Mouse (Mus musculus) hindbrain, embryonic 13.5 days (tissue): ENCODE results near the gene E330021D16Rik. TPM values are rescaled to one million over a fixed set of nuclear protein-coding genes. Genes with fewer than 3 reads are reported as not detected.

Experiments used
- ATAC-seq: fragments of 200-750 bp; cut with Nextera tagmentation; 2 replicates; pipeline ENCODE4 v1.8.0; 2017; ENCODE audit warnings: moderate TSS enrichment; ENCODE audit not compliant: low FRiP score
- H3K27ac ChIP-seq: fragments of 300-500 bp; sonication (generic); 2 replicates; pipeline ENCODE4 v1.5.1; 2015; ENCODE audit warnings: inconsistent platforms, mild to moderate bottlenecking, moderate library complexity
- H3K27me3 ChIP-seq: fragments of 300-500 bp; sonication (generic); 2 replicates; pipeline ENCODE4 v1.6.1; 2015; ENCODE audit warnings: mild to moderate bottlenecking, inconsistent platforms
- H3K36me3 ChIP-seq: fragments of 300-500 bp; sonication (generic); 2 replicates; pipeline ENCODE4 v1.6.1; 2015; ENCODE audit warnings: mild to moderate bottlenecking, inconsistent platforms
- H3K4me1 ChIP-seq: fragments of 300-500 bp; sonication (generic); replicated peaks from 2 replicates; pipeline ENCODE4 v1.6.1; 2015; ENCODE audit warnings: inconsistent platforms
- H3K4me2 ChIP-seq: fragments of 300-500 bp; sonication (generic); 2 replicates; pipeline ENCODE4 v1.6.1; 2015; ENCODE audit warnings: inconsistent platforms, mild to moderate bottlenecking, moderate library complexity
- H3K4me3 ChIP-seq: fragments of 300-500 bp; sonication (generic); 2 replicates; pipeline ENCODE4 v1.5.1; 2015; ENCODE audit warnings: mild to moderate bottlenecking, inconsistent platforms
- H3K9ac ChIP-seq: fragments of 300-500 bp; sonication (generic); 2 replicates; pipeline ENCODE4 v1.6.1; 2015; ENCODE audit warnings: mild to moderate bottlenecking, inconsistent platforms
- H3K9me3 ChIP-seq: fragments of 300-500 bp; sonication (generic); 2 replicates; pipeline ENCODE4 v1.6.1; 2016; ENCODE audit warnings: inconsistent platforms
- WGBS: fragments of 180-500 bp; shearing (Covaris S2); methylation state at CpG from one replicate; pipeline ENCODE4 v1.1.7; 2015; 5-methylcytosine and 5-hydroxymethylcytosine counted together
- polyA plus RNA-seq: library from polyadenylated mRNA; unstranded; fragments of >200 nt; fragmentation: Nextera tagmentation; extraction: Ambion mirVana; gene quantifications from 2 replicates; pipeline ENCODE4 v1.2.1, GENCODE M21; 2015

E330021D16Rik gene
- polyA plus RNA-seq, 1 experiment from 2014 or later: not detected

- ATAC-seq: no peak
- H3K4me3 ChIP-seq: no peak overlapping the region
- no peak overlapping the region for H3K4me2 ChIP-seq
- H3K27me3 ChIP-seq: no peaks in the 10 kb centered on the region
- H3K36me3 ChIP-seq: no peaks in the 10 kb centered on the region
- H3K4me1 ChIP-seq: no peaks in the 10 kb centered on the region
- no peak overlapping the region for H3K27ac ChIP-seq
- WGBS: 87% methylated on average over 6 of the region's 6 CpGs
- H3K9ac ChIP-seq: no peak overlapping the region
- H3K9me3 ChIP-seq: no peaks in the 10 kb centered on the region
These were observed 18.2 kb upstream of the E330021D16Rik start for GRCm38 (mm10) chr6:136433573-136433972.

GRCm38 (mm10) chr6:136431896-136432248 is 16.5 kb upstream of the E330021D16Rik start:
- Histone ChIP-seq H3K4me2 (no peak overlapping the region), H3K27me3 (no peaks in the 10 kb centered on the region), H3K4me3 (no peak overlapping the region), H3K36me3 (no peaks in the 10 kb centered on the region), H3K9ac (no peak overlapping the region), H3K4me1 (no peaks in the 10 kb centered on the region), H3K9me3 (no peaks in the 10 kb centered on the region), H3K27ac (no peak overlapping the region)
- 57% methylated on average over 7 of the region's 7 CpGs for WGBS
- no peak for ATAC-seq

GRCm38 (mm10) chr6:136431169-136431895 is 16.0 kb upstream of the E330021D16Rik start:
- 65% methylated on average over 10 of the region's 10 CpGs for WGBS
- Histone ChIP-seq H3K9me3 (no peaks in the 10 kb centered on the region), H3K4me1 (no peaks in the 10 kb centered on the region), H3K36me3 (no peaks in the 10 kb centered on the region), H3K27ac (no peak overlapping the region), H3K4me2 (no peak overlapping the region), H3K27me3 (no peaks in the 10 kb centered on the region), H3K4me3 (no peak overlapping the region), H3K9ac (no peak overlapping the region)
- no peak for ATAC-seq

GRCm38 (mm10) chr6:136429441-136429840 is 14.1 kb upstream of the E330021D16Rik start:
- Histone ChIP-seq H3K36me3 (no peaks in the 10 kb centered on the region), H3K4me1 (no peaks in the 10 kb centered on the region), H3K4me3 (no peak overlapping the region), H3K27me3 (no peaks in the 10 kb centered on the region), H3K9me3 (no peaks in the 10 kb centered on the region), H3K9ac (no peak overlapping the region), H3K4me2 (no peak overlapping the region), H3K27ac (no peak overlapping the region)
- WGBS: 55% methylated on average over 4 of the region's 4 CpGs
- ATAC-seq: no peak

- WGBS: 84% methylated on average over 5 of the region's 5 CpGs
- Histone ChIP-seq H3K4me1 (no peaks in the 10 kb centered on the region), H3K9ac (no peak overlapping the region), H3K9me3 (no peaks in the 10 kb centered on the region), H3K4me2 (no peak overlapping the region), H3K4me3 (no peak overlapping the region), H3K27me3 (no peaks in the 10 kb centered on the region), H3K27ac (no peak overlapping the region), H3K36me3 (no peaks in the 10 kb centered on the region)
- ATAC-seq: no peak
These were observed 13.0 kb upstream of the E330021D16Rik start for GRCm38 (mm10) chr6:136428412-136428811.

DNA sequence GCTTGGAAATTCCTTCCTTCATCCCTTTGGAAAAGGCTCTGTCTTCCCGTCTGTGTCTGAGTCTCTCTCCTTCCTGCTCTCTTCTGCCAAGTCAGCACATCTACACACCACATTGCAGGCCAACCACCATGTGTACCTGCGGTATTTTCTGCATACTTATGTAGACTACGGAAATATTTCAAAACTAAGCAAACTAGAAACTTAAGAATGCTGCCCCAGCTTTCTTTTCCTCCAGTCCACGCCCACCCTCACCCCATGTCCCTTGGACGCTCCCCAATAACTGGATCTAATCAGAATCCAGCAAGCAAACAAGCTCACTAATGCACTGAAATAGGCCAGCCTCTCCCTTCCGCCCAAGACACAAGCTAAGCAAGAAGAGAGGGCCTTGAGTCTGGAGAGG is 11.9 kb upstream of the E330021D16Rik start:
- no peak overlapping the region for H3K9ac ChIP-seq
- no peak overlapping the region for H3K4me2 ChIP-seq
- H3K27me3 ChIP-seq: no peaks in the 10 kb centered on the region
- ATAC-seq: no peak
- H3K4me3 ChIP-seq: no peak overlapping the region
- H3K36me3 ChIP-seq: no peaks in the 10 kb centered on the region
- H3K4me1 ChIP-seq: no peaks in the 10 kb centered on the region
- 92% methylated on average over 6 of the region's 6 CpGs for WGBS
- H3K9me3 ChIP-seq: no peaks in the 10 kb centered on the region
- H3K27ac ChIP-seq: no peak overlapping the region

- Histone ChIP-seq H3K9ac (no peak overlapping the region), H3K4me3 (no peak overlapping the region), H3K9me3 (no peaks in the 10 kb centered on the region), H3K27me3 (no peaks in the 10 kb centered on the region), H3K4me1 (no peaks in the 10 kb centered on the region), H3K36me3 (no peaks in the 10 kb centered on the region), H3K4me2 (no peak overlapping the region), H3K27ac (no peak overlapping the region)
- ATAC-seq: no peak
- WGBS: 88% methylated on average over 5 of the region's 5 CpGs
These were observed 10.6 kb upstream of the E330021D16Rik start for GRCm38 (mm10) chr6:136425956-136426355.

GRCm38 (mm10) chr6:136424166-136424565 is 8.8 kb upstream of the E330021D16Rik start:
- Histone ChIP-seq H3K36me3 (no peaks in the 10 kb centered on the region), H3K4me2 (no peak overlapping the region), H3K4me1 (no peaks in the 10 kb centered on the region), H3K4me3 (no peak overlapping the region), H3K9me3 (no peaks in the 10 kb centered on the region), H3K9ac (no peak overlapping the region), H3K27me3 (no peaks in the 10 kb centered on the region), H3K27ac (no peak overlapping the region)
- ATAC-seq: no peak
- 85% methylated on average over 3 of the region's 3 CpGs for WGBS

GRCm38 (mm10) chr6:136423201-136423600 is 7.8 kb upstream of the E330021D16Rik start:
- Histone ChIP-seq H3K4me3 (no peak overlapping the region), H3K4me2 (no peak overlapping the region), H3K27ac (no peak overlapping the region), H3K9ac (no peak overlapping the region), H3K4me1 (no peaks in the 10 kb centered on the region), H3K36me3 (no peaks in the 10 kb centered on the region), H3K27me3 (no peaks in the 10 kb centered on the region), H3K9me3 (no peaks in the 10 kb centered on the region)
- WGBS: 93% methylated on average over 5 of the region's 5 CpGs
- ATAC-seq: no peak

GRCm38 (mm10) chr6:136422084-136422853 is 6.9 kb upstream of the E330021D16Rik start:
- H3K27ac ChIP-seq: no peak overlapping the region
- 0 out of 2 replicates have a peak overlapping the region, but pooled peaks have one; percentile 5 for H3K9ac ChIP-seq
- H3K4me3 ChIP-seq: no peak overlapping the region
- no peaks in the 10 kb centered on the region for H3K36me3 ChIP-seq
- no peaks in the 10 kb centered on the region for H3K4me1 ChIP-seq
- H3K27me3 ChIP-seq: no peaks in the 10 kb centered on the region
- H3K9me3 ChIP-seq: no peaks in the 10 kb centered on the region
- no peak overlapping the region for H3K4me2 ChIP-seq
- ATAC-seq: no peak
- WGBS: 59% methylated on average over 16 of the region's 16 CpGs

DNA sequence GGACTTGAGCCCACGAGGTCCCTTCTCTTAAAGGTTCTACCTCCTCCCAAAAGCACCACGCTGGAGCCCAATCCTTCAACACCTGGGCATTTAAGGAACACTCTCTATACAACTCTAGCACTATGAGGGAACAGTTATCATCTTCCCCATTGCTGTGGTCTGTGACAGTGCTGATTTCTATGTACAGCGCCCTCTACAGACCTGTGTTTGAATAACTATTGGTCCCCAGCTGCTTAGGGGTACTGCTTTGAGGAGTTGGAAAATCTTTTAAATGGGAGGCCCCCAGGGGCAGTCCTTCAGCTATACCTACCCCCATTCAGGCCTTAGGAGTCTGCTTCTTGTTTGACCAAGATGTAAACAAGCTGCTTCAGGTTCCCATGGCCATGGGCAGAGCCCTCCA is 5.7 kb upstream of the E330021D16Rik start:
- H3K36me3 ChIP-seq: no peaks in the 10 kb centered on the region
- H3K4me3 ChIP-seq: no peak overlapping the region
- no peaks in the 10 kb centered on the region for H3K27me3 ChIP-seq
- H3K4me1 ChIP-seq: no peaks in the 10 kb centered on the region
- no peaks in the 10 kb centered on the region for H3K9me3 ChIP-seq
- no peak for ATAC-seq
- no peak overlapping the region for H3K4me2 ChIP-seq
- H3K9ac ChIP-seq: no peak overlapping the region
- H3K27ac ChIP-seq: no peak overlapping the region
- 65% methylated on average over 3 of the region's 3 CpGs for WGBS

- Histone ChIP-seq H3K27me3 (no peaks in the 10 kb centered on the region), H3K27ac (no peak overlapping the region), H3K9me3 (no peaks in the 10 kb centered on the region), H3K4me2 (no peak overlapping the region), H3K9ac (no peak overlapping the region), H3K4me3 (no peak overlapping the region), H3K4me1 (no peaks in the 10 kb centered on the region), H3K36me3 (no peaks in the 10 kb centered on the region)
- no peak for ATAC-seq
- WGBS: 89% methylated on average over 17 of the region's 17 CpGs
These were observed 3.8 kb upstream of the E330021D16Rik start for GRCm38 (mm10) chr6:136418889-136419835.
